Mouse (Mus musculus) G1E (cell line): ENCODE measurements around the gene Wnt10b.

Experiments
- CTCF ChIP-seq: IDR thresholded peaks from 2 replicates; pipeline ENCODE4 v1.5.1; 2012; ENCODE audit warnings: low read depth, low read length, inconsistent platforms, mixed read lengths
- GATA1 ChIP-seq: IDR thresholded peaks from 2 replicates; pipeline ENCODE4 v1.6.1; 2012; ENCODE audit warnings: borderline replicate concordance, low read length, inconsistent platforms, mixed read lengths
- TAL1 ChIP-seq: conservative IDR thresholded peaks from 2 replicates; pipeline ENCODE4 v1.6.1; 2012; ENCODE audit warnings: low read depth, low read length, inconsistent platforms, mixed read lengths

DNA sequence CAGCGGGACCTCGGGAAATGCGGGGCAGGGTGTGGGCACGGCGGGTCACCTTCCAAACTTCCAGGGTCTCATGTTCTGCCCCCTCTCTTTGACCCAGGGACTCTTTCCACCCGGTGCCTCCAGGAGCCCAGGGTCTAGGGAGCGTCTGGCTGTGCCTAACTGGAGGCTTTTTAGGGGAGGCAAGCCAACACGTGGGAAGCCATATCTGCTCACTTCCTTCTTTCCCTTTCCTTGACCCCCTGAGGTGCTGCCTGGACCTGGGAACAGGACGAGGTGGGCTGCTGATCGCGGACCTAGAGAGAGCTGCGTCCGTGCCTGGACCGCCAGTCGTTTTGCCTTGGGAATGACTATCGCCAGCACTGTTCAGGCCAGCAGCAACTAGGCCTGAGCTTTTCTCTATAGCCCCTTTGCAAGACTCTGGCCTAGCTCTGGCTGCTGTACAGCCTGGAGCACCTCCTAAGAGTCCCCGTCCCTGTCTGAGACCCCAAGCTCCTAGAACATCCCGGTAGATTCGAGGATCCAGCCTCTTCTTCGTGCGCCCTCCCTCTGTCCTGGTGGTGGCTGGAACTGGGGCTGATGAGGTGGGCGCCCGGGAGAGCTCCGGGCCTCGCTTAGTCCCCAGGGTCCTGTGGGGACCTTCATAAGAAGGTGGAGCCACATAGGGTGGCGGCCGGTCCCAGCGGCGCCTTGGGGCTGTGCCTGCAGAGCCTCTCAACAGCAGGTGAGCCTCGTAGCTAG, 28.3 kb upstream of the Wnt10b start:
- TF ChIP-seq CTCF (no peak), TAL1 (no peak), GATA1 (no peak)
